Mouse (Mus musculus): ENCODE data around the gene Micall2. TPM values are rescaled to one million over a fixed set of nuclear protein-coding genes. Genes with fewer than 3 reads are reported as not detected.

Gene Micall2
- total RNA-seq, 2 experiments from 2014 or later, result 11.4 to 11.5 TPM

GRCm38 (mm10) chr5:139686530-139687249 lies 49.4 kb downstream of the Micall2 start:
- intact Hi-C loops (cut with DNase I), result no loop called here
- peak; percentile 44 for DNase-seq

GRCm38 (mm10) chr5:139683228-139683627 lies 52.9 kb downstream of the Micall2 start:
- DNase-seq, result no peak
- intact Hi-C loops (cut with DNase I), result no loop called here

- intact Hi-C loops (cut with DNase I), result no loop called here
- no peak for DNase-seq
Measured at GRCm38 (mm10) chr5:139682631-139682977, 53.5 kb downstream of the Micall2 start.

- DNase-seq, result no peak
- intact Hi-C loops (cut with DNase I), result no loop called here
Measured at GRCm38 (mm10) chr5:139681832-139682630, 54.1 kb downstream of the Micall2 start.

- intact Hi-C loops (cut with DNase I), result no loop called here
- DNase-seq, result no peak
Measured at GRCm38 (mm10) chr5:139675707-139675967, 60.5 kb downstream of the Micall2 start.

- DNase-seq, result no peak
- intact Hi-C loops (cut with DNase I), result no loop called here
Measured at GRCm38 (mm10) chr5:139674940-139675706, 61.0 kb downstream of the Micall2 start.

GRCm38 (mm10) chr5:139669380-139669779 lies 66.8 kb downstream of the Micall2 start:
- DNase-seq, result peak; percentile 84
- intact Hi-C loops (cut with DNase I), result loop anchor here (10.0 kb wide), 1 partner anchor 135 kb away; no protein-coding TSS in a partner anchor

- peak; percentile 87 for DNase-seq
- intact Hi-C loops (cut with DNase I), result loop anchor here (10.0 kb wide), 1 partner anchor 134 kb away; no protein-coding TSS in a partner anchor
Measured at GRCm38 (mm10) chr5:139668494-139668893, 67.6 kb downstream of the Micall2 start.

- intact Hi-C loops (cut with DNase I), result loop anchor here (10.0 kb wide), 1 partner anchor 132 kb away; no protein-coding TSS in a partner anchor
- DNase-seq, result no peak
Measured at GRCm38 (mm10) chr5:139666496-139666895, 69.6 kb downstream of the Micall2 start.

- intact Hi-C loops (cut with DNase I), result loop anchor here (10.0 kb wide), 1 partner anchor 131 kb away; no protein-coding TSS in a partner anchor
- no peak for DNase-seq
Measured at GRCm38 (mm10) chr5:139665375-139665774, 70.8 kb downstream of the Micall2 start.

GRCm38 (mm10) chr5:139661713-139662112 lies 74.4 kb downstream of the Micall2 start:
- intact Hi-C loops (cut with DNase I), result loop anchor here (10.0 kb wide), 1 partner anchor 127 kb away; no protein-coding TSS in a partner anchor

GRCm38 (mm10) chr5:139659307-139659706 lies 76.8 kb downstream of the Micall2 start:
- DNase-seq, result peak; percentile 85
- intact Hi-C loops (cut with DNase I), result no loop called here

More at GRCm38 (mm10) chr5:139661713-139662112, 74.4 kb downstream of the Micall2 start:
- DNase-seq, result no peak

- no peak for DNase-seq
- intact Hi-C loops (cut with DNase I), result no loop called here
Measured at GRCm38 (mm10) chr5:139658865-139659264, 77.3 kb downstream of the Micall2 start.

GRCm38 (mm10) chr5:139657959-139658602 lies 78.1 kb downstream of the Micall2 start:
- DNase-seq, result no peak
- intact Hi-C loops (cut with DNase I), result no loop called here

Small RNAs within 50 kb of the gene (microRNA-seq; reads per million reads assigned to microRNA genes)
- gene Mir7037, result 0.90 reads per million

Other genes with a start within 250 kb of the Micall2 start
- under 1 TPM in 1 of 2 experiments, not detected in 1; 0.64 TPM for gene Uncx, start 192.8 kb downstream of the Micall2 start, total RNA-seq (2021)
- 100 to 1,000 TPM in 1 of 2 experiments, 10 to 100 TPM in 1; 93.1 to 108 TPM for gene Ints1, start 39.3 kb upstream of the Micall2 start, total RNA-seq (2021)
- 10 to 100 TPM in 1 of 2 experiments, 1 to 10 TPM in 1; 8.4 to 11.1 TPM for gene Mafk, start 55.2 kb upstream of the Micall2 start, total RNA-seq (2021)
- under 1 TPM; 0.08 to 0.54 TPM for gene Tmem184a, start 83.6 kb upstream of the Micall2 start, total RNA-seq (2021)
- gene Gm26938, start 90.1 kb upstream of the Micall2 start, total RNA-seq (2021), result not detected
- gene Psmg3, start 90.5 kb upstream of the Micall2 start, total RNA-seq (2021), result 10 to 100 TPM; 26.0 to 27.4 TPM
- gene Elfn1, start 171.6 kb upstream of the Micall2 start, total RNA-seq (2021), result 10 to 100 TPM; 33.5 to 37.2 TPM